Mouse (Mus musculus) heart, embryonic 14.5 days (tissue): ENCODE measurements at regions not wholly inside any gene's neighbourhood (a gene's known extent, or its start where the extent isn't known, plus 50 kb on each side); places are given as distances from the start of the nearest gene placed in this dataset.

Experiments used
- ATAC-seq: fragments of 200-750 bp; cut with Nextera tagmentation; 2 replicates; pipeline ENCODE4 v1.8.0; 2017; ENCODE audit warnings: low read depth, moderate TSS enrichment; ENCODE audit not compliant: insufficient number of reproducible peaks, insufficient read depth, low FRiP score
- H3K27ac ChIP-seq, 2 experiments: fragments of 200-500 bp in 1 of 2; fragments of 300-500 bp in 1 of 2; sonication (generic) in 1 of 2; replicated peaks in 1 of 2; 2 replicates each; pipeline ENCODE4 v1.5.1; 2012 to 2014; ENCODE audit warnings: low read depth in 2 of 2, low read length in 2 of 2, control low read depth in 1 of 2, mild to moderate bottlenecking in 1 of 2, mixed read lengths in 1 of 2; ENCODE audit not compliant: control insufficient read depth in 1 of 2, insufficient read depth in 1 of 2
- H3K27me3 ChIP-seq: fragments of 300-500 bp; sonication (generic); 2 replicates; pipeline ENCODE4 v1.6.1; 2014; ENCODE audit warnings: mild to moderate bottlenecking, low read length, control low read depth; ENCODE audit not compliant: control insufficient read depth, insufficient read depth
- H3K36me3 ChIP-seq: fragments of 300-500 bp; sonication (generic); 2 replicates; pipeline ENCODE4 v1.6.1; 2014; ENCODE audit warnings: mild to moderate bottlenecking, control low read depth, low read length, mixed read lengths; ENCODE audit not compliant: control insufficient read depth, insufficient read depth
- H3K4me1 ChIP-seq, 2 experiments: fragments of 200-500 bp in 1 of 2; fragments of 300-500 bp in 1 of 2; sonication (generic) in 1 of 2; 2 replicates each; pipeline ENCODE4 v1.6.1; 2012 to 2014; ENCODE audit warnings: low read length in 2 of 2, control low read depth in 1 of 2, mixed read lengths in 1 of 2; ENCODE audit not compliant: control insufficient read depth in 2 of 2, insufficient read depth in 2 of 2
- H3K4me2 ChIP-seq: fragments of 300-500 bp; sonication (generic); 2 replicates; pipeline ENCODE4 v1.6.1; 2014; ENCODE audit warnings: mild to moderate bottlenecking, low read length
- H3K4me3 ChIP-seq, 2 experiments: fragments of 200-500 bp in 1 of 2; fragments of 300-500 bp in 1 of 2; sonication (generic) in 1 of 2; 2 replicates each; pipeline ENCODE4 v1.5.1; 2012 to 2014; ENCODE audit warnings: low read length in 2 of 2, mild to moderate bottlenecking in 2 of 2, control low read depth in 1 of 2, low read depth in 1 of 2, moderate library complexity in 1 of 2; ENCODE audit not compliant: control insufficient read depth in 1 of 2, insufficient read depth in 1 of 2
- H3K9ac ChIP-seq: fragments of 300-500 bp; sonication (generic); 2 replicates; pipeline ENCODE4 v1.6.1; 2014; ENCODE audit warnings: mild to moderate bottlenecking, low read length
- H3K9me3 ChIP-seq: fragments of 300-500 bp; sonication (generic); 2 replicates; pipeline ENCODE4 v1.6.1; 2016; ENCODE audit warnings: low read length, control low read depth; ENCODE audit not compliant: control insufficient read depth
- WGBS: fragments of 180-500 bp; shearing (Covaris S2); extraction: QIAGEN DNeasy Blood & Tissue Kit; methylation state at CpG from one replicate; pipeline ENCODE4 v1.1.7; 2014; 5-methylcytosine and 5-hydroxymethylcytosine counted together

GRCm38 (mm10) chr14:74558359-74558758 lies 82.3 kb upstream of the Htr2a start:
- Histone ChIP-seq H3K4me2 (no peak overlapping the region), H3K27me3 (no peaks in the 10 kb centered on the region), H3K27ac (no peak overlapping the region), H3K4me1 (no peaks in the 10 kb centered on the region), H3K9me3 (no peaks in the 10 kb centered on the region), H3K4me3 (no peak overlapping the region), H3K9ac (no peak overlapping the region), H3K36me3 (no peaks in the 10 kb centered on the region)
- ATAC-seq: no peak
- 53% methylated on average over 5 of the region's 5 CpGs for WGBS
